Mouse (Mus musculus): ENCODE data around the gene D630045J12Rik. TPM values are rescaled to one million over a fixed set of nuclear protein-coding genes. Genes with fewer than 3 reads are reported as not detected.

D630045J12Rik gene
- polyA plus RNA-seq, 1 experiment from 2014 or later = 13.4 TPM

GRCm38 (mm10) chr6:38102216-38102795, 151.5 kb downstream of the D630045J12Rik start:
- no peak for ATAC-seq (replicated peaks; ENCODE audit: low FRiP score)
- H3K9ac ChIP-seq (ENCODE audit: low read length) = no peak overlapping the region
- H3K9me3 ChIP-seq (ENCODE audit: control insufficient read depth, low read length) = no peaks in the 10 kb centered on the region
- no peaks in the 10 kb centered on the region for H3K36me3 ChIP-seq (ENCODE audit: control insufficient read depth, insufficient read depth, low read length)
- H3K4me3 ChIP-seq (ENCODE audit: low read depth, low read length) = no peak overlapping the region
- H3K27ac ChIP-seq (ENCODE audit: low read depth, low read length) = no peak overlapping the region
- no peaks in the 10 kb centered on the region for H3K27me3 ChIP-seq (ENCODE audit: control insufficient read depth, insufficient read depth, low read length)
- 86% methylated on average over 7 of the region's 7 CpGs for WGBS
- H3K4me1 ChIP-seq (replicated peaks; ENCODE audit: control insufficient read depth, insufficient read depth, low read length) = no peaks in the 10 kb centered on the region
- no peak overlapping the region for H3K4me2 ChIP-seq (ENCODE audit: low read depth, low read length, severe bottlenecking)
- no peak for DNase-seq (ENCODE audit: low spot score)

- DNase-seq (ENCODE audit: low spot score) (no peak), ATAC-seq (replicated peaks; ENCODE audit: low FRiP score) (no peak)
- Histone ChIP-seq H3K9me3 (ENCODE audit: control insufficient read depth, low read length) (no peaks in the 10 kb centered on the region), H3K4me1 (replicated peaks; ENCODE audit: control insufficient read depth, insufficient read depth, low read length) (no peaks in the 10 kb centered on the region), H3K27me3 (ENCODE audit: control insufficient read depth, insufficient read depth, low read length) (no peaks in the 10 kb centered on the region), H3K4me2 (ENCODE audit: low read depth, low read length, severe bottlenecking) (no peak overlapping the region), H3K27ac (ENCODE audit: low read depth, low read length) (no peak overlapping the region), H3K9ac (ENCODE audit: low read length) (no peak overlapping the region), H3K36me3 (ENCODE audit: control insufficient read depth, insufficient read depth, low read length) (no peaks in the 10 kb centered on the region), H3K4me3 (ENCODE audit: low read depth, low read length) (no peak overlapping the region)
- WGBS = 72% methylated on average over 5 of the region's 5 CpGs
Observed at GRCm38 (mm10) chr6:38096961-38097370, 156.8 kb downstream of the D630045J12Rik start.

GRCm38 (mm10) chr6:38094701-38095100, 159.1 kb downstream of the D630045J12Rik start:
- H3K27me3 ChIP-seq (ENCODE audit: control insufficient read depth, insufficient read depth, low read length) = no peaks in the 10 kb centered on the region
- no peak overlapping the region for H3K9ac ChIP-seq (ENCODE audit: low read length)
- DNase-seq (ENCODE audit: low spot score) (no peak), ATAC-seq (replicated peaks; ENCODE audit: low FRiP score) (no peak)
- no peaks in the 10 kb centered on the region for H3K9me3 ChIP-seq (ENCODE audit: control insufficient read depth, low read length)
- H3K4me2 ChIP-seq (ENCODE audit: low read depth, low read length, severe bottlenecking) = no peak overlapping the region
- 91% methylated on average over 10 of the region's 10 CpGs for WGBS
- no peaks in the 10 kb centered on the region for H3K4me1 ChIP-seq (replicated peaks; ENCODE audit: control insufficient read depth, insufficient read depth, low read length)
- no peak overlapping the region for H3K4me3 ChIP-seq (ENCODE audit: low read depth, low read length)
- no peaks in the 10 kb centered on the region for H3K36me3 ChIP-seq (ENCODE audit: control insufficient read depth, insufficient read depth, low read length)
- no peak overlapping the region for H3K27ac ChIP-seq (ENCODE audit: low read depth, low read length)

- Histone ChIP-seq H3K27me3 (ENCODE audit: control insufficient read depth, insufficient read depth, low read length) (no peaks in the 10 kb centered on the region), H3K4me1 (replicated peaks; ENCODE audit: control insufficient read depth, insufficient read depth, low read length) (no peaks in the 10 kb centered on the region), H3K9ac (ENCODE audit: low read length) (no peak overlapping the region), H3K9me3 (ENCODE audit: control insufficient read depth, low read length) (no peaks in the 10 kb centered on the region), H3K4me2 (ENCODE audit: low read depth, low read length, severe bottlenecking) (no peak overlapping the region), H3K36me3 (ENCODE audit: control insufficient read depth, insufficient read depth, low read length) (no peaks in the 10 kb centered on the region), H3K4me3 (ENCODE audit: low read depth, low read length) (no peak overlapping the region), H3K27ac (ENCODE audit: low read depth, low read length) (no peak overlapping the region)
- no peak for DNase-seq (ENCODE audit: low spot score)
- ATAC-seq (replicated peaks; ENCODE audit: low FRiP score) = no peak
- 95% methylated on average over 8 of the region's 8 CpGs for WGBS
Observed at GRCm38 (mm10) chr6:38092539-38092938, 161.3 kb downstream of the D630045J12Rik start.

- Histone ChIP-seq H3K4me3 (ENCODE audit: low read depth, low read length) (no peak overlapping the region), H3K36me3 (ENCODE audit: control insufficient read depth, insufficient read depth, low read length) (no peaks in the 10 kb centered on the region), H3K4me1 (replicated peaks; ENCODE audit: control insufficient read depth, insufficient read depth, low read length) (no peaks in the 10 kb centered on the region), H3K4me2 (ENCODE audit: low read depth, low read length, severe bottlenecking) (no peak overlapping the region), H3K27ac (ENCODE audit: low read depth, low read length) (no peak overlapping the region), H3K27me3 (ENCODE audit: control insufficient read depth, insufficient read depth, low read length) (no peaks in the 10 kb centered on the region), H3K9me3 (ENCODE audit: control insufficient read depth, low read length) (no peaks in the 10 kb centered on the region), H3K9ac (ENCODE audit: low read length) (no peak overlapping the region)
- ATAC-seq (replicated peaks; ENCODE audit: low FRiP score) = no peak
- WGBS = 82% methylated on average over 9 of the region's 9 CpGs
- no peak for DNase-seq (ENCODE audit: low spot score)
Observed at GRCm38 (mm10) chr6:38087242-38088026, 166.4 kb downstream of the D630045J12Rik start.

- no peak for ATAC-seq (replicated peaks; ENCODE audit: low FRiP score)
- no peaks in the 10 kb centered on the region for H3K4me1 ChIP-seq (replicated peaks; ENCODE audit: control insufficient read depth, insufficient read depth, low read length)
- 32% methylated on average over 4 of the region's 4 CpGs for WGBS
- no peak overlapping the region for H3K4me2 ChIP-seq (ENCODE audit: low read depth, low read length, severe bottlenecking)
- no peak overlapping the region for H3K4me3 ChIP-seq (ENCODE audit: low read depth, low read length)
- no peaks in the 10 kb centered on the region for H3K36me3 ChIP-seq (ENCODE audit: control insufficient read depth, insufficient read depth, low read length)
- H3K9me3 ChIP-seq (ENCODE audit: control insufficient read depth, low read length) = no peaks in the 10 kb centered on the region
- H3K27ac ChIP-seq (ENCODE audit: low read depth, low read length) = no peak overlapping the region
- H3K27me3 ChIP-seq (ENCODE audit: control insufficient read depth, insufficient read depth, low read length) = no peaks in the 10 kb centered on the region
- H3K9ac ChIP-seq (ENCODE audit: low read length) = no peak overlapping the region
- DNase-seq (ENCODE audit: low spot score) = no peak
Observed at GRCm38 (mm10) chr6:38083204-38083603, 170.6 kb downstream of the D630045J12Rik start.

GRCm38 (mm10) chr6:38081727-38082341, 172.0 kb downstream of the D630045J12Rik start:
- Histone ChIP-seq H3K27ac (ENCODE audit: low read depth, low read length) (no peak overlapping the region), H3K27me3 (ENCODE audit: control insufficient read depth, insufficient read depth, low read length) (no peaks in the 10 kb centered on the region), H3K9ac (ENCODE audit: low read length) (no peak overlapping the region), H3K4me2 (ENCODE audit: low read depth, low read length, severe bottlenecking) (no peak overlapping the region), H3K4me1 (replicated peaks; ENCODE audit: control insufficient read depth, insufficient read depth, low read length) (no peaks in the 10 kb centered on the region), H3K36me3 (ENCODE audit: control insufficient read depth, insufficient read depth, low read length) (no peaks in the 10 kb centered on the region), H3K4me3 (ENCODE audit: low read depth, low read length) (no peak overlapping the region), H3K9me3 (ENCODE audit: control insufficient read depth, low read length) (no peaks in the 10 kb centered on the region)
- DNase-seq (ENCODE audit: low spot score) = no peak
- no peak for ATAC-seq (replicated peaks; ENCODE audit: low FRiP score)
- 64% methylated on average over 11 of the region's 11 CpGs for WGBS

GRCm38 (mm10) chr6:38080364-38080763, 173.4 kb downstream of the D630045J12Rik start:
- Histone ChIP-seq H3K4me3 (ENCODE audit: low read depth, low read length) (no peak overlapping the region), H3K4me2 (ENCODE audit: low read depth, low read length, severe bottlenecking) (no peak overlapping the region), H3K9ac (ENCODE audit: low read length) (no peak overlapping the region), H3K36me3 (ENCODE audit: control insufficient read depth, insufficient read depth, low read length) (no peaks in the 10 kb centered on the region), H3K27me3 (ENCODE audit: control insufficient read depth, insufficient read depth, low read length) (no peaks in the 10 kb centered on the region), H3K27ac (ENCODE audit: low read depth, low read length) (no peak overlapping the region), H3K9me3 (ENCODE audit: control insufficient read depth, low read length) (no peaks in the 10 kb centered on the region), H3K4me1 (replicated peaks; ENCODE audit: control insufficient read depth, insufficient read depth, low read length) (no peaks in the 10 kb centered on the region)
- ATAC-seq (replicated peaks; ENCODE audit: low FRiP score) (no peak), DNase-seq (ENCODE audit: low spot score) (no peak)
- 75% methylated on average over 4 of the region's 4 CpGs for WGBS
